Mouse (Mus musculus) cortical plate, adult 2 months (tissue): ENCODE measurements around the gene Gpr61. TPM values are rescaled to one million over a fixed set of nuclear protein-coding genes. Genes with fewer than 3 reads are reported as not detected.

Experiments used
- H3K27ac ChIP-seq: fragments of 200-500 bp; 2 replicates; pipeline ENCODE4 v1.5.1; 2012; ENCODE audit warnings: low read length, control low read depth, inconsistent platforms; ENCODE audit not compliant: insufficient read depth
- H3K4me1 ChIP-seq: fragments of 200-500 bp; 2 replicates; pipeline ENCODE4 v1.6.1; 2011; ENCODE audit warnings: low read length; ENCODE audit not compliant: control insufficient read depth, insufficient read depth
- H3K4me3 ChIP-seq: fragments of 200-500 bp; 2 replicates; pipeline ENCODE4 v1.5.1; 2011; ENCODE audit warnings: mild to moderate bottlenecking, low read length, control low read depth; ENCODE audit not compliant: insufficient read depth
- CTCF ChIP-seq: fragments of 200-500 bp; IDR thresholded peaks from 2 replicates; pipeline ENCODE4 v1.5.1; 2011; ENCODE audit warnings: mild to moderate bottlenecking, control low read depth, low read length; ENCODE audit not compliant: insufficient read depth; ENCODE audit errors: extremely low read depth
- POLR2A ChIP-seq: fragments of 200-500 bp; IDR thresholded peaks from 2 replicates; pipeline ENCODE4 v1.6.1; 2011; ENCODE audit warnings: mild to moderate bottlenecking, low read length, control low read depth; ENCODE audit not compliant: insufficient read depth; ENCODE audit errors: extremely low read depth
- polyA plus RNA-seq: library from polyadenylated mRNA; depleted of rRNA; stranded (reverse); fragments of >200 nt; gene quantifications from 2 replicates; pipeline ENCODE4 v1.2.3, GENCODE M21; 2012; rRNA removed

Gpr61 gene
- polyA plus RNA-seq, 1 experiment: 12.3 TPM

- TF ChIP-seq POLR2A: no peak
- no peak for TF ChIP-seq CTCF
- no peak overlapping the region for H3K4me3 ChIP-seq
- H3K4me1 ChIP-seq: peaks cover 2% of the 10 kb centered on the region; the same call in 1 of the 2 replicates
- H3K27ac ChIP-seq: no peak overlapping the region
Measured at GRCm38 (mm10) chr3:108113591-108114289, 40.9 kb downstream of the Gpr61 start.

DNA sequence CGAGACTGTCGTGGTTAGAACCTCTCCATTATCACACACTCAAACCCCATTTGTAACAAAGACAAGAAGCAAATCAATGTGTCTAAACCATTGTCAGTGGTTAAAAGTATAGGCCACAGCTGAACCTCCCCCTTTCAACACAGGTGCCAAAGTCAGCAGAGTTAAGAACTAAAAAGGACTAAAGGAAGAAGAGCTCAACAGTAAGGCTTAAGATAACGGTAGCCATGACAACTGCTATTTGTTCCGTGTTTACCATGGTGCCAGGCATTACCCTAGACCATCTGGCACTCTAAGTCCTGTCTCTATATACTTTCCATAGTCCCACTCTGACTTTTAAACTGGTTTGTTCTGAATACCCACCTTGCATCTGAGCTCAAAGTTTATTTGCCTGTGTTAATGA is 42.0 kb downstream of the Gpr61 start:
- no peak overlapping the region for H3K4me3 ChIP-seq
- H3K4me1 ChIP-seq: peaks cover 2% of the 10 kb centered on the region; the same call in 1 of the 2 replicates
- no peak overlapping the region for H3K27ac ChIP-seq
- no peak for TF ChIP-seq CTCF
- no peak for TF ChIP-seq POLR2A

DNA sequence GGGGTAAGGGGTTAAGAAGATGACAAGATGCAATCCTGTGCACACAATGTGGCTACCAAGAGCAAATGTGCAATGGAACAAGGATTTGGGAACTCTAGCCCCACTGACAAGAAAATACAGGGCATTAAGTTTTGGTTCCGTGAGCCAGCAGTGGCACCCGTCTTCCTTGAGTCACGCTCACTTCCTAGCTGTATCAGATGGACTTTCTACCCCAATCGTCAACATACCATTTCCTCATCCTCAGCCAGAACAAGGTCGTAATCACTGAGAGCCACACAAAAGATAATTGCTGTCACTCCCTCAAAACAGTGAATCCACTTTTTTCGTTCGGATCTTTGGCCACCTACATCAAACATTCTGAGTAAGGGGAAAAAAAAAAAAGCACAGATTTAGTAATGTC is 42.4 kb downstream of the Gpr61 start:
- no peak overlapping the region for H3K27ac ChIP-seq
- H3K4me3 ChIP-seq: no peak overlapping the region
- TF ChIP-seq POLR2A (no peak), CTCF (no peak)
- peaks cover 2% of the 10 kb centered on the region; the same call in 1 of the 2 replicates for H3K4me1 ChIP-seq

DNA sequence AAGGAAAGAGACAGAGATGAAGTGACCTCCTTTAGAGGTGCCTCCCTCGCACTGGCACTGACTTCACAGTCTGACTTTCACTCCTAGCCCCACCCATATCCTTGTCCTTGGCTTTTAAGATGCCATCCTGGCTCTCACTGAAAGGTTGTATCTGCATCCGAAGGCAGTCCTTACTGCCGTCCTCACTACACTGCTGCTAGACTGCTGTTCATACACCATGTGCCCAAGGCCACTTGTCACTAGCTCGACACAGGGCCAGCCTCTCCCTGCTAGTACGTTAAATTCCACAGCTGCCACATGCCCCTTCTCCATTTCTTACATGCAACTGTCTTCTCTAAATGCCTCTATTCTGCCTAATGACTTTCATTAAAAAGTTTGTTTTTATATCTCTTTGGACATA is 43.4 kb downstream of the Gpr61 start:
- Histone ChIP-seq H3K4me3 (no peak overlapping the region), H3K27ac (no peak overlapping the region), H3K4me1 (peaks cover 2% of the 10 kb centered on the region; the same call in 1 of the 2 replicates)
- TF ChIP-seq POLR2A (no peak), CTCF (no peak)

DNA sequence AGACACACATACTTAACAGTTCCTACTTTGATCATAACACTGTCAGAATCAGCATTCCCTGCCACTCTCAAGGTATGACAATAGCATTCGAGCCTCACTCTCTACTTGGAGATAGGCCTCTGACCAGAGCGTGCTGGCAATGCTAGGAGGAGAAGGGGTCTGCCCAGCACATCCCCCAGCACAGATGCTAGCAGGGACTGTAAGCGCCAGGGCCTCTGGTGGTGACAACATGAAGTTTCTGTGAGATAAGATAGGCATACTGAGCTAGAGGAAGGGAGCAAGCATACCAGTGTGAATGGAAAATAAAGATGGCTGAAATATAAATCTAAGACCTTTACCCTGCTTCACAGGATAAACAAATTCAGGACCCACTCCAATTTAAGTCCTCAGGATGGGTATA is 49.4 kb downstream of the Gpr61 start:
- no peak overlapping the region for H3K4me3 ChIP-seq
- H3K4me1 ChIP-seq: peaks cover 1% of the 10 kb centered on the region; the same call in 1 of the 2 replicates
- no peak overlapping the region for H3K27ac ChIP-seq
- no peak for TF ChIP-seq CTCF
- TF ChIP-seq POLR2A: no peak

- no peak overlapping the region for H3K4me3 ChIP-seq
- no peak overlapping the region for H3K27ac ChIP-seq
- peaks cover 1% of the 10 kb centered on the region; the same call in 1 of the 2 replicates for H3K4me1 ChIP-seq
- TF ChIP-seq CTCF: no peak
- TF ChIP-seq POLR2A: no peak
Measured at GRCm38 (mm10) chr3:108102075-108102474, 52.6 kb downstream of the Gpr61 start.

DNA sequence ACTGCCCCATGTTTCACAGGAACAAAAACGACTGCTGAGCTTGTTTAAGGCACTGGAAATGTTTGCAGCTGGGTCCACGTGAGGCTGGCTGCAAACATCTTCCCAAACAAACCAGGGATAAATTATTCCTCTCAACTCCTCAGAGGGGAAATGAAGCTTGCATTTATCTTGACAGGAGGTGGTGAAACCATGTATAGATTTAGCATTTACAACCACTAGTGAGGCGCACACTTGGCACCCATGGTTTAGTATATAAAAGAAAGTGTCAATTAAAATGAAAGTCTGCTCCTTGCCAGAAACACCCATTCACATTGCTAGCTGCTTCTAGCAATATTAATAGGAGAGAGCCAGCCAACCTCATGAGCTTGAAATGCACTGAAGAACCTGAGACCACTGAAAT is 53.1 kb downstream of the Gpr61 start:
- H3K27ac ChIP-seq: no peak overlapping the region
- no peak overlapping the region for H3K4me3 ChIP-seq
- TF ChIP-seq CTCF (no peak), POLR2A (no peak)
- H3K4me1 ChIP-seq: peaks cover 1% of the 10 kb centered on the region; the same call in 1 of the 2 replicates

Other genes with a start within 250 kb of the Gpr61 start
- gene Gstm7, start 223.1 kb downstream of the Gpr61 start, polyA plus RNA-seq: 32.5 and 37.0 TPM in 2 replicates
- 5.4 and 6.4 TPM in 2 replicates for gene Gstm6, start 211.1 kb downstream of the Gpr61 start, polyA plus RNA-seq
- gene Gstm3, start 185.6 kb downstream of the Gpr61 start, polyA plus RNA-seq: 0.08 TPM in 1 of 2 replicates, not detected in the other
- 5.3 and 5.6 TPM in 2 replicates for gene Gstm2, start 168.4 kb downstream of the Gpr61 start, polyA plus RNA-seq
- 426 and 510 TPM in 2 replicates for gene Gstm1, start 136.9 kb downstream of the Gpr61 start, polyA plus RNA-seq
- gene Gstm4, start 110.0 kb downstream of the Gpr61 start, polyA plus RNA-seq: 16.1 and 16.8 TPM in 2 replicates
- gene Ampd2, start 68.2 kb downstream of the Gpr61 start, polyA plus RNA-seq: 76.3 and 76.8 TPM in 2 replicates
- gene Gnat2, start 62.1 kb downstream of the Gpr61 start, polyA plus RNA-seq: 0.15 TPM in 1 of 2 replicates, not detected in the other
- 24.9 and 27.0 TPM in 2 replicates for gene Gnai3, start 8.7 kb downstream of the Gpr61 start, polyA plus RNA-seq
- gene Amigo1, start 31.5 kb upstream of the Gpr61 start, polyA plus RNA-seq: 43.7 and 49.2 TPM in 2 replicates
- gene Cyb561d1, start 46.3 kb upstream of the Gpr61 start, polyA plus RNA-seq: 15.0 and 16.9 TPM in 2 replicates
- gene Atxn7l2, start 56.1 kb upstream of the Gpr61 start, polyA plus RNA-seq: 36.5 and 43.0 TPM in 2 replicates
- gene Sypl2, start 71.8 kb upstream of the Gpr61 start, polyA plus RNA-seq: 2.1 and 2.7 TPM in 2 replicates
- gene Psma5, start 102.0 kb upstream of the Gpr61 start, polyA plus RNA-seq: 114 and 121 TPM in 2 replicates
- 197 and 198 TPM in 2 replicates for gene Sort1, start 129.2 kb upstream of the Gpr61 start, polyA plus RNA-seq
- gene Mybphl, start 210.0 kb upstream of the Gpr61 start, polyA plus RNA-seq: 0.08 TPM in 1 of 2 replicates, not detected in the other
- 29.9 and 35.5 TPM in 2 replicates for gene Psrc1, start 229.0 kb upstream of the Gpr61 start, polyA plus RNA-seq